Mouse (Mus musculus): ENCODE results near the gene Celf2. TPM values are rescaled to one million over a fixed set of nuclear protein-coding genes. Genes with fewer than 3 reads are reported as not detected.

Celf2 gene
- polyA plus RNA-seq, 1 experiment from 2014 or later, result 322 TPM

DNA sequence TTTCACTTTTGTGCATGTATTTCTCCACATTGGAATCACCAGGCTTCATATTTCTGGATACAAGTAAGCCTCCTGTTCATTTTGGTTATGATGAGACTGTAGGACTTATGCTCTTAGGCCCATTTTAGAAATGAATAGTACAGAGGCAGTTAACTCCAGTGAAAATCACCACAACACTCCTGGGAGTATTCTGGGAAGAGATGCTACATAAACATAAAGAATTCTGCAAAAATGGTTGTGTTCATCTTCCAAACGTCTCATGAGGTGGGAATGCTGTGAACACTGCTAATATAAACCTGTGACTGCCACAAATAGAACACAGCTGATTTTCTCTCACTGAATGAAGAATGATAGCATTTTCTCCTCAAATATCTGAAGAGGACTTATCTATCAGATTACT is 130.6 kb downstream of the Celf2 start:
- H3K4me2 ChIP-seq (replicated peaks), result no peak overlapping the region
- no peaks in the 10 kb centered on the region for H3K27me3 ChIP-seq
- H3K9ac ChIP-seq (replicated peaks), result no peak overlapping the region
- ATAC-seq (replicated peaks), result no peak
- H3K9me3 ChIP-seq, result no peaks in the 10 kb centered on the region
- WGBS, result 59% methylated on average over 1 of the region's 1 CpGs
- no peak overlapping the region for H3K27ac ChIP-seq (replicated peaks)
- H3K36me3 ChIP-seq, result no peaks in the 10 kb centered on the region
- H3K4me1 ChIP-seq, result no peaks in the 10 kb centered on the region
- no peak overlapping the region for H3K4me3 ChIP-seq

- Histone ChIP-seq H3K4me3 (no peak overlapping the region), H3K36me3 (no peaks in the 10 kb centered on the region), H3K9ac (replicated peaks) (no peak overlapping the region), H3K9me3 (no peaks in the 10 kb centered on the region), H3K4me1 (no peaks in the 10 kb centered on the region), H3K27me3 (no peaks in the 10 kb centered on the region), H3K27ac (replicated peaks) (no peak overlapping the region), H3K4me2 (replicated peaks) (no peak overlapping the region)
- no peak for ATAC-seq (replicated peaks)
- WGBS, result 97% methylated on average over 1 of the region's 1 CpGs
Measured at GRCm38 (mm10) chr2:7377878-7378277, 131.5 kb downstream of the Celf2 start.

- WGBS, result 88% methylated on average over 4 of the region's 4 CpGs
- ATAC-seq (replicated peaks), result no peak
Measured at GRCm38 (mm10) chr2:7367738-7368137, 141.6 kb downstream of the Celf2 start.

GRCm38 (mm10) chr2:7359557-7359956 is 149.8 kb downstream of the Celf2 start:
- H3K27me3 ChIP-seq, result no peaks in the 10 kb centered on the region
- no peak overlapping the region for H3K4me3 ChIP-seq
- peak; percentile 57; the same call in 1 of the 2 replicates for ATAC-seq (replicated peaks)
- no peaks in the 10 kb centered on the region for H3K36me3 ChIP-seq
- no peaks in the 10 kb centered on the region for H3K9me3 ChIP-seq
- 39% methylated on average over 5 of the region's 5 CpGs for WGBS
- peak overlapping the region; percentile 50 for H3K27ac ChIP-seq (replicated peaks)
- peaks cover 6% of the 10 kb centered on the region; the same call in 1 of the 2 replicates for H3K4me1 ChIP-seq
- no peak overlapping the region for H3K9ac ChIP-seq (replicated peaks)
- H3K4me2 ChIP-seq (replicated peaks), result no peak overlapping the region

More at GRCm38 (mm10) chr2:7367738-7368137, 141.6 kb downstream of the Celf2 start:
- no peaks in the 10 kb centered on the region for H3K9me3 ChIP-seq
- H3K27ac ChIP-seq (replicated peaks), result no peak overlapping the region
- H3K9ac ChIP-seq (replicated peaks), result no peak overlapping the region
- H3K4me3 ChIP-seq, result no peak overlapping the region
- H3K36me3 ChIP-seq, result no peaks in the 10 kb centered on the region
- no peaks in the 10 kb centered on the region for H3K27me3 ChIP-seq
- H3K4me1 ChIP-seq, result no peaks in the 10 kb centered on the region
- H3K4me2 ChIP-seq (replicated peaks), result no peak overlapping the region

- Histone ChIP-seq H3K4me2 (replicated peaks) (no peak overlapping the region), H3K4me1 (peaks cover 6% of the 10 kb centered on the region; the same call in 1 of the 2 replicates), H3K36me3 (no peaks in the 10 kb centered on the region), H3K27ac (replicated peaks) (0 out of 2 replicates have a peak overlapping the region, but pooled peaks have one; percentile 31), H3K27me3 (no peaks in the 10 kb centered on the region), H3K9ac (replicated peaks) (no peak overlapping the region), H3K4me3 (no peak overlapping the region), H3K9me3 (no peaks in the 10 kb centered on the region)
- no peak for ATAC-seq (replicated peaks)
- 57% methylated on average over 3 of the region's 3 CpGs for WGBS
Measured at GRCm38 (mm10) chr2:7358816-7359215, 150.5 kb downstream of the Celf2 start.

- 56% methylated on average over 5 of the region's 5 CpGs for WGBS
- H3K36me3 ChIP-seq, result no peaks in the 10 kb centered on the region
- H3K9me3 ChIP-seq, result no peaks in the 10 kb centered on the region
- H3K4me1 ChIP-seq, result peaks cover 4% of the 10 kb centered on the region; the same call in 1 of the 2 replicates
- H3K4me3 ChIP-seq, result no peak overlapping the region
- no peak overlapping the region for H3K4me2 ChIP-seq (replicated peaks)
- H3K27me3 ChIP-seq, result no peaks in the 10 kb centered on the region
- no peak overlapping the region for H3K9ac ChIP-seq (replicated peaks)
- no peak overlapping the region for H3K27ac ChIP-seq (replicated peaks)
- ATAC-seq (replicated peaks), result no peak
Measured at GRCm38 (mm10) chr2:7351234-7351633, 158.1 kb downstream of the Celf2 start.

DNA sequence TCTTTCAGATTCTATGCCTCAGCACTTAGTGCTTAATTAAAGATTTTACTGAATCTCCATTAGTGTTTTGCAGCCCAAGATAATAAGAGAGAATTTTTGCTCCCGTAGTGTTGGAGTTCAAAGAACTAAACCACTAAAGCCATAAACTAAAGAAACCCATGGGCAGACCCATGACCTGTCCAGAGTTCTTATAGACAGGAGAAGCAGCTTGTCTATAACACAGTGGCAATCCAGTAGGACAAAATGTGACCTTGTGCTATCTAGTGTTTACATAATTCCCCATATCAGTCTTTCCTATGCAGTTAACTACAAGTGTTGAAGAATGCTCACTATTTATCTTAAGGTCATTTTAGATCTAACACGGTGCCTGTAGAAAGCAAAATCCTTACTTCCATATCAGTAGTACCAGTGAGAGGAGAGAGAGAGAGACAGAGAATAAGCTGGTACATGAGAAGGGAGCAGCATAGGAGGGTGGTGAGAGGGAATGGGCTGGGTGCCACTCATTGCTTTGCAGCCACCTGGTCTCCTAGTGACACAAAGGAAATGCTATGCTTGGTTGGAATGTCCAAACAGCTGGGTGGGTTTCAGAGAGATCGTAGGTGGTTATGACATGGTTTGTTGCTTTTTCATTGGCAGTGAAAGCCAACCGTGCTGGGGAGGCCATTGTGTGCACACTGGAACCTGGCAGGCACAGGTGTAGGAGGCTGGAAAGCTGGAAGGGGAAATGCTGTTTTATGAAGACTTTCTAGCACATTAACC is 162.5 kb downstream of the Celf2 start:
- 76% methylated on average over 4 of the region's 4 CpGs for WGBS
- H3K4me2 ChIP-seq (replicated peaks), result no peak overlapping the region
- H3K36me3 ChIP-seq, result no peaks in the 10 kb centered on the region
- no peak overlapping the region for H3K4me3 ChIP-seq
- no peaks in the 10 kb centered on the region for H3K27me3 ChIP-seq
- H3K27ac ChIP-seq (replicated peaks), result no peak overlapping the region
- no peak for ATAC-seq (replicated peaks)
- no peak overlapping the region for H3K9ac ChIP-seq (replicated peaks)
- H3K4me1 ChIP-seq, result peaks cover 4% of the 10 kb centered on the region; the same call in 1 of the 2 replicates
- no peaks in the 10 kb centered on the region for H3K9me3 ChIP-seq

DNA sequence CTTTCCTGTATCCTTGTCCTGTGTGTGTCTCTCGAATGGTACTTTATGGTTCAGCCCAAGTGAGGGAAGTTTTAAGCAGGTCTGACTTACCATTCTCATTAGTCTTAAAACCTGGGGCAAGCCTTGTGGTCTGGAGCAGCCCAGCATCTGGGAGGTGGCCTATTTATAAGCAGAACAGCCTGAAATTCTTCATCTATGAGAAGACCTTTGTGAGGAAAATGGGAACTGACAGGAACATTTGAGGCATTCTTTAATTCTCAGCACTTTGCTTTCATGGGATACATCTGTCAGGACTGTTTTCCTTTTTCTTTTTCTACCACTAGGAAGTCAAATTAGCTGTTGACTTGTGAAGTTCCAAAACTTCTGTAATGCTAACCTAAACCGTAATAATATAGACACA is 164.4 kb downstream of the Celf2 start:
- no peak for ATAC-seq (replicated peaks)
- Histone ChIP-seq H3K27me3 (no peaks in the 10 kb centered on the region), H3K4me2 (replicated peaks) (no peak overlapping the region), H3K4me1 (peaks cover 4% of the 10 kb centered on the region; the same call in 1 of the 2 replicates), H3K4me3 (no peak overlapping the region), H3K9me3 (no peaks in the 10 kb centered on the region), H3K27ac (replicated peaks) (no peak overlapping the region), H3K36me3 (no peaks in the 10 kb centered on the region), H3K9ac (replicated peaks) (no peak overlapping the region)
- WGBS, result 95% methylated on average over 2 of the region's 2 CpGs

DNA sequence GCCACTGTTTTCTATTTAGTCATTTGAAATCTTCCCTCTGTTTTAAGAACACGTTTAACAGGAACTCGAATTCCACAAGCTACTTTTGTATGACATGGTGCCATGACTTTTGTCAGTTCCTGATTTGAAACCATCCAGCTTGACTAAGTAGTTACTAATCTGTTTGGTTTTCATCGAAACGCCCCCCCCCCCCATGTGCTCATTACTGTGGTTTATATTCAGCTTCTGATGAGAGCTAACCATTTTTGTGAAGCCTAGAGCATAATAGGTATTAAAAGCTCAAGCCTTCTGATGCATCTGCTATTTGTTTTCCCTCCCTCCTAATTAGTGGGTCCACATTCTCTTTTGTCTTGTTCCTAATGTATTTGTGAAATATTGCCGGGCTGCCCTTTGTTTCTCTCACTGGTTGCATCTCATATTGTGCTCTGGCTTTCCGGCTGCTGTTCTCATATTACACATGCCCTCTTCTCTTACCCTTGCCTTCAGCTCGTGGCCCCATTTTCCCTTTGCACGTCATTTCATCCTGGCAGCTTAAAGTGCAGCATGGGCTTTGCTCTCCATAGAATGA is 166.4 kb downstream of the Celf2 start:
- 23% methylated on average over 8 of the region's 8 CpGs for WGBS
- no peaks in the 10 kb centered on the region for H3K36me3 ChIP-seq
- H3K9me3 ChIP-seq, result no peaks in the 10 kb centered on the region
- no peak for ATAC-seq (replicated peaks)
- no peak overlapping the region for H3K4me2 ChIP-seq (replicated peaks)
- H3K4me1 ChIP-seq, result peaks cover 4% of the 10 kb centered on the region; the same call in 1 of the 2 replicates
- no peaks in the 10 kb centered on the region for H3K27me3 ChIP-seq
- no peak overlapping the region for H3K4me3 ChIP-seq
- no peak overlapping the region for H3K27ac ChIP-seq (replicated peaks)
- H3K9ac ChIP-seq (replicated peaks), result no peak overlapping the region

- peaks cover 7% of the 10 kb centered on the region; the same call in 1 of the 2 replicates for H3K4me1 ChIP-seq
- H3K36me3 ChIP-seq, result no peaks in the 10 kb centered on the region
- ATAC-seq (replicated peaks), result no peak
- no peak overlapping the region for H3K9ac ChIP-seq (replicated peaks)
- H3K27ac ChIP-seq (replicated peaks), result peak overlapping the region; percentile 63
- H3K4me3 ChIP-seq, result no peak overlapping the region
- H3K4me2 ChIP-seq (replicated peaks), result no peak overlapping the region
- no peaks in the 10 kb centered on the region for H3K27me3 ChIP-seq
- 54% methylated on average over 2 of the region's 2 CpGs for whole genome bisulfite sequencing
- no peaks in the 10 kb centered on the region for H3K9me3 ChIP-seq
Measured at GRCm38 (mm10) chr2:7334846-7335245, 174.5 kb downstream of the Celf2 start.

DNA sequence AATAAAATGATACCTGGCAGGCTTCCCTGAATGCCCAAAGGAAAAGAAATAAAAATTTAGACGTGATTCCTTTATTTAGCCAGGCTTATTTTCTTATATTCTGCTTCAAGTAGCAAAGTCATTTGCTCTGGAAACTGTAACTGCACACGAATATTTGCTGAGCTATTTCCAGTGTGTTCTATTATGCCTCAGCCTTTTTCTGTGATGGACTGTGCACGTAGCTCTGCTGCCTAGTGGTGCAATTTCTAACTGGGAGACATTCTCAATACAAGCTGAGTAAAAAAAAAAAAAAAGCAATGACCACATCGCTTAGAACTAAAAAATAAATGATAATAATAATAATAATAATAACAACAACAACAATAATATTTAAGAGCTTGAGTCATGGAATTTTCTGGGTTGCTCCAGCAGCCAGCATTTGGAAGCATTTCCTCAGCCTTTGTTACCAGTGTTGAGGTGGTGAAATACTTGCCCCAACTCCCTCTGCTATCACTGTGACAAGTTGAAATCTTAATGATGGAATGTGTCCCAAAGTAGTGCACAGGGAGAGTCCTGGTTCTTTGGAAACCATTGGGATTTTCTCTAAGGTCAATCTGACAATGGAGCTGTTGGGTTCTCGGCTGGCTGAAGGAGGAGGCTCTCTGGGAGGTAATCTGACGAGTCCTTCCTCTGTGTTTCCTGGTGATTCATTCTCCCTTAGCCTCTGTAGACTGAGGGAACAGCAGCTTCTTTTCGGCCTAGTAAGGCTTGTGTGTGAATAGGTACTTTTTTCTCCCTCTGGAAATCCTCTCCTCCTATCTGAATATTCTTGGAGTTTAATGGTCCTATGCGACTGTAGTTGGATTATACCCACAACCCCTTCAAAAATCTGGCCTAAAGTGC is 181.1 kb downstream of the Celf2 start:
- no peaks in the 10 kb centered on the region for H3K4me1 ChIP-seq
- no peaks in the 10 kb centered on the region for H3K36me3 ChIP-seq
- no peak overlapping the region for H3K4me2 ChIP-seq (replicated peaks)
- no peaks in the 10 kb centered on the region for H3K9me3 ChIP-seq
- H3K27me3 ChIP-seq, result no peaks in the 10 kb centered on the region
- no peak for ATAC-seq (replicated peaks)
- H3K27ac ChIP-seq (replicated peaks), result no peak overlapping the region
- H3K4me3 ChIP-seq, result no peak overlapping the region
- 70% methylated on average over 8 of the region's 8 CpGs for WGBS
- no peak overlapping the region for H3K9ac ChIP-seq (replicated peaks)

GRCm38 (mm10) chr2:7319760-7320159 is 189.6 kb downstream of the Celf2 start:
- Histone ChIP-seq H3K36me3 (no peaks in the 10 kb centered on the region), H3K9me3 (no peaks in the 10 kb centered on the region), H3K27me3 (no peaks in the 10 kb centered on the region), H3K4me3 (no peak overlapping the region), H3K4me2 (replicated peaks) (no peak overlapping the region), H3K27ac (replicated peaks) (no peak overlapping the region; the same call in 1 of the 2 replicates), H3K9ac (replicated peaks) (no peak overlapping the region), H3K4me1 (peaks cover 8% of the 10 kb centered on the region)
- ATAC-seq (replicated peaks), result peak; percentile 69; the same call in 1 of the 2 replicates
- 14% methylated on average over 3 of the region's 3 CpGs for WGBS
